Mouse (Mus musculus): ENCODE measurements around the gene D630039A03Rik.

D630039A03Rik gene

GRCm38 (mm10) chr4:57916201-57916661 is at the start of gene D630039A03Rik:
TSS of gene D630039A03Rik (minus strand) at chr4:57916297.
- DNase-seq (ENCODE audit: low read depth), result no peak

DNA sequence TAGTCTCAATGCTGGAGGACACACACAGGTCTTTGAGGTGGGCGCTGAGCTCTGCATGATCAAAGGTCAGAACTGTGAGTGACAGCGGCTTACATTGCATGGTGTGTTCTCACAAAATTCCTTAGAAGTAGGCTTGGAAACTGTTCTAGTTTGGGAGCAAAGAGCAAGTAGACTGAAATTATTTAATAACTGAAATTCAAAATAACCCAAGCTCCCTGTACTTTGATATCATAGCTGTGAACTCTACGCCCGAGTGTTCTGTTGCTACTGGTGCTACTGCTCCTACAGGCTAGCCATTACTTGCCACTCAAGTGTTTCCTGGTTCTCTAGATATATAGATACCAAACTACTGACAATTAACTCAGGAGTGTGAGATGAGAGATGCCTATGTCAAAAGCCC is 49.4 kb upstream of the D630039A03Rik start:
- no peak for DNase-seq (ENCODE audit: low read depth)

- DNase-seq (ENCODE audit: low read depth), result peak; percentile 65
These were observed 48.0 kb upstream of the D630039A03Rik start for GRCm38 (mm10) chr4:57964143-57964542.

DNA sequence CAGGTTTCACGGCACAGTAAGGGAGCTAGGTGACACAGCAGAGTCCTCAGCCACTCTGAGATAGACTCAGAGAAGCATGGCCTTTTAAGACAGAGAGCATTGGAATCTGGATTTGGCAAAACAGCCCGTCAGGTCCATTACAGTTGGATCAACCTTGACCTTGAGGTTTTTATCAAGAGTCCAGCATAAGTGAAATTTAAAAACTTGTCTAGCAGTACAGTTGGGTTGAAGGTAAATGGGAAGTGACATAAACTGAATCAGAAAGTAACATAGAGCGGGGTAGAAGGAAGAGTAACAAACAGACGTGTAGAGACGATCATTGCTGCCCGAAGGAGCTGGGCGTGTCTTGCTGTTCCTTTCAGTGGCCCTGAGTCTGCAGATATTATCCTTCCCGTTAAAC is 43.0 kb upstream of the D630039A03Rik start:
- no peak for DNase-seq (ENCODE audit: low read depth)

- DNase-seq (ENCODE audit: low read depth), result no peak
These were observed 42.0 kb upstream of the D630039A03Rik start for GRCm38 (mm10) chr4:57958098-57958497.

DNA sequence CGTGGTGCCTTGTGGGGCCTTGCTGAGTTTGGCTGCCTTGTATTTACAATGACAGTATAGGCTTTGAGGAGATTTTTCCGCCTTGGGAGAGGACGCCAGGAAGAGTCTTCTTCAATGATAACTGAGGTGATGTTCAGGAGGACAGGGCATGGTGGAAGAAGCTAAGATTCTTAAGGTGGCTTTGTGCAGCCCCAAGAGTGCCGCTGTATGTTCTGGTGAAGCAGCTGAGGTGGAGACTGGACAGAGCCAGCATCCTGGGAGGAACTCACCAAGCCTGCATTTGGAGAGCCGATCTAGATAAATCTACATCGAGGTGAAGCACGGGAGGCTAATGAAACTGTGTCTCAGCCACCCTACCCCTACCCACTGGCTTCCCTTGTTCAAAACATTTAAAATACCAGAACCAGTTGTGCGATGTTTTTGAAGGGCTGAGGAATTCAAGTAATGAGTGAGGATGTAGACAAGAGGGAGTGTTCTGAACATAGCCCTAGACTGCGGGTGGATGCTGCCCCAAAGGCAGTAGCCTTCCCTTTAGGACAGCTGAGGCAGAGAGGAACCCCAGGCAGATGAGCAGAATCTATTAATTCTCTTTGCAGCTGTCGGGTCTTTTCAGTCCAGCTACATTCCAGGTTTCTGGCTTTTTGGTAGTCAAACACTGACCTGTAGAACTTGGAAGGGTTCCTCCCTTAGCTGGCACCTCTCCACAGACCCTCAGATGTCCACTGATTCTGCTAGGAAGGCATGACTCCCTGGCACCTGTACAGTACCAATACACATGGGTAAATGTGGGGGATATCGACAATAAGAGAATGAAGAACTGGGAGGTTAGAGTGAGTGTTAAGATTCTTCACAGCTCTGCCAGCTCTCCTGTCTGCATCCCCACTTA is 41.3 kb upstream of the D630039A03Rik start:
- peak; percentile 59 for DNase-seq (ENCODE audit: low read depth)

GRCm38 (mm10) chr4:57956029-57956960 is 40.2 kb upstream of the D630039A03Rik start, which contains the start of gene Txn1:
TSS of gene Txn1 (minus strand) at chr4:57956411.
- DNase-seq (ENCODE audit: low read depth), result peak; percentile 100

- DNase-seq (ENCODE audit: low read depth), result peak; percentile 81
These were observed 39.5 kb upstream of the D630039A03Rik start for GRCm38 (mm10) chr4:57955544-57955958.

DNA sequence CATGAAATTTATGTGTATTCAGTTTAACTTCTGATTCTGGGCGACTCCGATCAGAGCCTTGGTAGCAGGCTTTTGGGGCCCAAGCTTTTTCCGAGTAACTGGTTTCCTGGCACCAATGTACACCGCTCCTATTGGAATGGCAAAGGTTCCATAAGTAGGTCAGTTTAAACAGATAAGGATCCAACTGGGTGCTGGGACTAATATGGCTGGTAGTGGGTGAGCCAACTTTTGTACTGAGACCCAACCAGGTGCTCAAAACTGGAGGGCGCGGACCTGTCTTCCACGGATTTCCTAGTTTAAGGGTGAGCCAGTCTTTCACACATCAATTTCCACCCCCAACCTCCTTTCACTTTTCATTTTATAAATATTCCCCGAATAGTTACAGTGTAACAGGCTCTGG is 38.9 kb upstream of the D630039A03Rik start:
- DNase-seq (ENCODE audit: low read depth), result no peak

- DNase-seq (ENCODE audit: low read depth), result peak; percentile 36
These were observed 38.5 kb upstream of the D630039A03Rik start for GRCm38 (mm10) chr4:57954580-57954979.

- DNase-seq (ENCODE audit: low read depth), result no peak
These were observed 37.7 kb upstream of the D630039A03Rik start for GRCm38 (mm10) chr4:57953796-57954195.

DNA sequence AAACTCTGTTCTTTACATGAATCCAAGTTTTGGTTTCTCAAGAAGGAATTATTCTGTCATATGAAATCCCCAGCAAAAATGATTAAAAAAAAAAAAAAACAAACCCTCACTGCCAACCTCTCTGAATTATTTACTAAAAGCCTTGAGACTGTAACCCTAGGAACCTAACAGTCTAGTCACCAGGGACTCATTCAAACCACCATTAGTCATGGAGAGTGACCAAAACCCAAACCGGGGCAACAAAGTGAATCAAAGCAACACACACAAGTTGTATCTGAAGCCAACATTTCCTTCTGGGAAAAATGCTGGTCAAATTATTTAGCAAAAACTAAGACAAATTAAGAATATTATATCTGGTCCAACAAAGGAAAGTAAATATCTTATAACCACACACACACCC is 36.8 kb upstream of the D630039A03Rik start:
- peak; percentile 75 for DNase-seq (ENCODE audit: low read depth)

GRCm38 (mm10) chr4:57952416-57952815 is 36.3 kb upstream of the D630039A03Rik start:
- no peak for DNase-seq (ENCODE audit: low read depth)

DNA sequence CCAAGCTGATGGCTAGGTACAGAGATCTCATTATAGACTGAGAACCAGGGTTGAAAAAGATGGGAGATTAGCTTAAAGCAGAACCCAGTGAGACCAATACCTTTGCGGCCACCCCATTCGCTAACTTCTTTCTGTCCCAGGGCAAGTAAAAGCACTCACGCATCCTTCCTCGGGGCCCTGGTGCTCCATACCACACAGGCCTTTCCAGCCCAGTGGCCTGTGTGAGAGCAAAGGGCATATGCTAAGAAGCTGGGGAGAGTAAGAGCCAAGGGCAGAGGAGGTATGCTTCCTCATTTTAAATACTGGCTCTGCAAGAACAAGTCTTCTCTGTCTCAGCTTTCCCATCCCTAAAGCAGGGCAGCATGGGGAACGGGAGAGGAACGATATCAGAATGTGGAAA is 33.8 kb upstream of the D630039A03Rik start:
- DNase-seq (ENCODE audit: low read depth), result no peak

DNA sequence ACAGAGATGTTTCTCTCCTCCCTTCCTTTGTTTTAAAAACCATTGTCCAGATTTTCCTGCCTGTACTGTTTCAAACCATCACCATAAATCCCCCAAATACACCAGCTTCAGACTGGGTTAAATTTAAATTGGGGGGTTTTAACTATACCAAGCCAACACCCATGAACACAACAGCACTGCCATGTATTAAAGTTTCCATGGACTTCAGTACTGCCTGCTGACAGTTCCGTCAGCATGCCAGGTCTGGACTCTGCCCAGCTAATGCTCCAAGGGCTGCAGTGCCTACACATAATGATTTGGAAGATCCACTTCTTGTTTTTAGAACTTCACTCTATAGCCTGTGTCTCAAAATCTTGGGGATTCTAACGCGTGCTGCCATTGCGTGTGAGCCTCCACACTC is 31.4 kb upstream of the D630039A03Rik start:
- DNase-seq (ENCODE audit: low read depth), result no peak

- DNase-seq (ENCODE audit: low read depth), result no peak
These were observed 30.9 kb upstream of the D630039A03Rik start for GRCm38 (mm10) chr4:57947036-57947435.

GRCm38 (mm10) chr4:57942892-57943291 is 26.8 kb upstream of the D630039A03Rik start:
- DNase-seq (ENCODE audit: low read depth), result no peak

DNA sequence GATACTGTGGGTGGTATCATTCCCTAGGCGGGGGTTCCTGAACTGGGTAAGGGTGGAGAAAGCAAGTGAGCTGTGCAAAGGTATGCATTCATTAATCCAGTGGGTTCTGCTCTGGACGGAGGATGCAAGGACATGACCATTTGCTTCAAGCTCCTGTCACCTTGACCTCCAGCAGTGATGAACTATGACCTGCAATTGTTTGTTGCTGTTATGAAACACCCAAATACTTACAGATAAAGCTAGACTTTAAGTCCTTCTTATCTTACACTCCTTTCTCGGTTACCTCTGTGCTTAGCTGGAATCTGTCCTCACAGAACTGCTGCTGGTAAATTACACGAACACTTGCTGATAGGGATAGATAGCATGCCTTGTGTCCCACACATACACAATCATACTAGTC is 24.5 kb upstream of the D630039A03Rik start:
- DNase-seq (ENCODE audit: low read depth), result no peak

- DNase-seq (ENCODE audit: low read depth), result no peak
These were observed 21.2 kb upstream of the D630039A03Rik start for GRCm38 (mm10) chr4:57937292-57937691.

GRCm38 (mm10) chr4:57934181-57934580 is 18.1 kb upstream of the D630039A03Rik start:
- DNase-seq (ENCODE audit: low read depth), result no peak

- no peak for DNase-seq (ENCODE audit: low read depth)
These were observed 14.6 kb upstream of the D630039A03Rik start for GRCm38 (mm10) chr4:57930559-57931170.

Data from NIH3T3 (cell line).